Mouse (Mus musculus) erythroblast, embryonic 14.5 days (primary cell): Measurements from ENCODE around the gene Foxj2. TPM values are rescaled to one million over a fixed set of nuclear protein-coding genes. Genes with fewer than 3 reads are reported as not detected.

Experiments
- H3K27me3 ChIP-seq: 2 replicates; pipeline ENCODE4 v1.6.1; 2012; ENCODE audit warnings: inconsistent platforms; ENCODE audit not compliant: control insufficient read depth
- H3K36me3 ChIP-seq: 2 replicates; pipeline ENCODE4 v1.6.1; 2012; ENCODE audit warnings: mild to moderate bottlenecking, inconsistent platforms; ENCODE audit not compliant: control insufficient read depth
- H3K4me1 ChIP-seq: 2 replicates; pipeline ENCODE4 v1.6.1; 2012; ENCODE audit warnings: inconsistent platforms; ENCODE audit not compliant: control insufficient read depth
- H3K4me3 ChIP-seq: replicated peaks from 2 replicates; pipeline ENCODE3; 2012; ENCODE audit warnings: moderate library complexity, mild to moderate bottlenecking, inconsistent platforms
- H3K9me3 ChIP-seq: 2 replicates; pipeline ENCODE4 v1.6.1; 2012; ENCODE audit warnings: low read length, inconsistent platforms, mixed read lengths; ENCODE audit not compliant: control insufficient read depth
- GATA1 ChIP-seq: IDR thresholded peaks from 2 replicates; pipeline ENCODE4 v1.6.1; 2012; ENCODE audit warnings: low read length, inconsistent platforms, mixed read lengths
- TAL1 ChIP-seq: IDR thresholded peaks from 3 replicates; pipeline ENCODE4 v1.6.1; 2012; ENCODE audit warnings: low read length, inconsistent platforms, mixed read lengths
- polyA plus RNA-seq: library from polyadenylated mRNA; stranded (reverse); fragments of >175 nt; gene quantifications from 2 replicates; pipeline ENCODE4 v1.2.3, GENCODE M21; 2012

Foxj2 gene
- polyA plus RNA-seq, 1 experiment = 0.83 TPM

DNA sequence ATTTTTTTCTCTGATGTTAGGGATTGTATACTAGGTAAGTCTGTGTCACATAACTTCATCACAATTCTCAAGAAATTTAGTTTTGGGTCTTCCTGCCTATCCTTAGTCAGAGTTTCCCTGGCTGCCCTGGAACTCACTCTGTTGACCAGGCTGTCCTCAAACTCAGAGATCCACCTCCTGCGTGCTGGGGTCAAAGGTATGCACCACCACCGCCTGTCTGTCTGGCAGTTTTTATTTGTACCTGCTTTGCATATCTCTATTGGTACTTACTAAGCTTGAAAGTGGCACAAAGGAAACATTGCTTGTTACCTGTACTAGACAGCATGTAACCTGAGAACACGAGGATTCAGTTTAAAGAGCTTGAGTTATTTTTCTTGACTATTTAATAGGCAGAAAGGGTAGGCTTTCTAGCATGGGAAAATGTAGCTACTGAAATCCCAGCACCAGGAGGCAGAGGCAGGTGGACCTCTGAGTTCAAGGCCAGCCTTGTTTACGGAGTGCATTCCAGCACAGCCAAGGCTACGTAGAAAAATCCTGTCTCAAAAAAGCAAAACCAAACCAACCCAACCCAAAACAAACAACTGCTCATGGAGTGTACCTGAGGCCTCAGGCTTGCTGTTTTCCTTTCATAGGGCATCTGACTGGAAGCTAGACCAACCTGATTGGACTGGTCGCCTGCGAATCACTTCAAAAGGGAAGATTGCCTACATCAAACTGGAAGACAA is 60.2 kb downstream of the Foxj2 start:
- peaks cover 15% of the 10 kb centered on the region for H3K4me1 ChIP-seq
- H3K27me3 ChIP-seq = no peaks in the 10 kb centered on the region
- H3K36me3 ChIP-seq = peaks cover 88% of the 10 kb centered on the region
- H3K4me3 ChIP-seq = no peak overlapping the region
- no peak for TF ChIP-seq TAL1
- no peak for TF ChIP-seq GATA1
- H3K9me3 ChIP-seq = no peaks in the 10 kb centered on the region

DNA sequence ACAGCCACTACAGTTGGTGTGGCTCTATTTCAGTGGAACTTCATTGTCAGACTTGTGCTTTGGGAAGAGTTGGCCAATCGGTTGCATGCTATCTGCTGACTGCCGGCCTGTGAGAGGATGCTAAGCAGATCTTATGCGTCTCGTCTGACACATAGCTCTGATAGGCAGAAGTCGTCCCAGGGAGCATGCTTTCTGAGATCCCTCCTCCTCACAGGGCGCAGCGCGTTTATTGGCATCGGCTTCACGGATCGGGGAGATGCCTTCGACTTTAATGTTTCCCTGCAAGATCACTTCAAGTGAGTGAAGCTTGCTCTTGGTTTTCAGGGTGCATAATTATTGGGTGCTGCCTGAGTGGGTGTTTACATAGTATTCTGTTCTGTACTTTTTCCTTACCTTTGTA is 61.6 kb downstream of the Foxj2 start:
- H3K27me3 ChIP-seq = no peaks in the 10 kb centered on the region
- H3K4me1 ChIP-seq = peaks cover 2% of the 10 kb centered on the region; the same call in 1 of the 2 replicates
- H3K4me3 ChIP-seq = no peak overlapping the region
- peaks cover 95% of the 10 kb centered on the region for H3K36me3 ChIP-seq
- TF ChIP-seq GATA1 (no peak), TAL1 (no peak)
- H3K9me3 ChIP-seq = no peaks in the 10 kb centered on the region

DNA sequence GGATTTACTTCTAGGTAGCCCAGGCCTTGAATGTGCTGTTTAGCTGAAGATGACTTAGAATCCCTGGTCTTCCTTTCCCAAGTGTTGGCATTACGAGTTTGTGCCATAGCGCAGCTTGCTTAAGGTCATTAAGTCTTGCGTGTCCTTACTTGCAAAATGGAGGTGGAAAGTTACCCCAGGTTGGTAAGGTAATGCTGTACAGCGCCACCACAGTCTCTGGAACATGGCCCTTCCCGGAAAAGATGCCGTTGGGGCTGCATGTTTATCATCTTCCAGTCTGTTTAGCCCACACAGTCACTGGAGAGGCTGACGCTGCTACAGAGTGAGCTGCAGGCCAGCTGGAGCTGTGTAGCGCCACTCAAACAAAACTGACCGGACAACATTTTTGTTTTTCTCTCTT is 63.9 kb downstream of the Foxj2 start:
- Histone ChIP-seq H3K4me3 (no peak overlapping the region), H3K4me1 (no peaks in the 10 kb centered on the region; the same call in 1 of the 2 replicates), H3K36me3 (peaks cover 100% of the 10 kb centered on the region), H3K9me3 (peaks cover 3% of the 10 kb centered on the region; the same call in 1 of the 2 replicates), H3K27me3 (no peaks in the 10 kb centered on the region)
- no peak for TF ChIP-seq GATA1
- TF ChIP-seq TAL1 = no peak

DNA sequence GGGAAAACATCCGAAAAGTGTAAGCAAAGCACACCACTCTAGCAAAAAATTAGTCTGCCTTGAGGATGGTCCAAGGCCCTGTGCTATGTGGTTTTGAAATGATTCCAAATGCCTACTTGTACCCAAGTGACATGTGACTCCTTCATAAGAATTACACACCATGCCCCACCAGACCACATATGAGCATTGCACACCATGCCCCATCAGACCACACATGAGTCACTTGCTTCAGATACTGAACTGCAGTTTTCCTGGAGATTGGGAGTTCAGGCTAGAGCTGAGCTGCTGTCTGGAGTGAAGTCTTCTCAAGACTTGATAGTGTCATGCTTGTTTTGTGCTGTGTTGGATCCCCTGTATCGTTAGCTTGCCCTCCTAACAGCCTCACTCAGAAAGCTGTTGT is 69.9 kb downstream of the Foxj2 start:
- Histone ChIP-seq H3K4me1 (no peaks in the 10 kb centered on the region), H3K27me3 (no peaks in the 10 kb centered on the region), H3K9me3 (peaks cover 3% of the 10 kb centered on the region; the same call in 1 of the 2 replicates), H3K4me3 (no peak overlapping the region), H3K36me3 (peaks cover 68% of the 10 kb centered on the region)
- TF ChIP-seq GATA1 (no peak), TAL1 (no peak)

DNA sequence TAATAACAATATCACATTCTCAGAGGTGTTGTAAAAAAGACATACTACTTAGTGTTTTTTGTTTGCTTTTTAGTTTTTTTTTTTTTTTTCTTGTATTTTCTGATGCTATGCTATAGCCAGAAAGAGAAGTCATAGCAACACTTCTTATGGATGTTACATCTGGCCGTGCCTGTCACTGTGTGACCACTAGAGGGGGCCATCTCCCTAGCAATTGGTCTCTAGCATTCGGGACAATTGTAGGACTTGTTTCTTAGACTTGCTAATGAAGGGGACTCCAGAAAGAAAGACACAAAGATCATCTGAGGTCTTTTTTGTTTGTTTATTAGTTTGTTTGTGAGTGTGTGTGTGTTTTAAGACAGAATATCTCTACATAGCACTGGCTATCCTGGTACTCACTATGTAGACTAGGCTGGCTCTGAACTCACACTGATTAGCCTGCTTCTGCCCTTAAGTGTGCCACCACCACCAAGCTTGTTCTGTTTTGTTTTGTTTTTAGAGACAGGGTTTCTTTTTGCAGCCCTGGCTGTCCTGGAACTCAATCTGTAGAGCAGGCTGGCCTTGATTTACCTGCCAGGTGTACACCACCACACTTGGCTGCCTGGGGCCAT is 72.8 kb downstream of the Foxj2 start:
- H3K4me1 ChIP-seq = no peaks in the 10 kb centered on the region
- H3K27me3 ChIP-seq = no peaks in the 10 kb centered on the region
- H3K36me3 ChIP-seq = peaks cover 41% of the 10 kb centered on the region
- H3K9me3 ChIP-seq = peaks cover 3% of the 10 kb centered on the region; the same call in 1 of the 2 replicates
- TF ChIP-seq GATA1 (no peak), TAL1 (no peak)
- no peak overlapping the region for H3K4me3 ChIP-seq

Other genes starting within 250 kb of the Foxj2 start
- gene Apobec1, start 217.5 kb upstream of the Foxj2 start, polyA plus RNA-seq = 0.04 TPM in 1 of 2 replicates, not detected in the other
- gene Gdf3, start 209.8 kb upstream of the Foxj2 start, polyA plus RNA-seq = 0.03 TPM in 1 of 2 replicates, not detected in the other
- gene Dppa3, start 193.5 kb upstream of the Foxj2 start, polyA plus RNA-seq = not detected in 2 replicates
- gene Nanog, start 112.4 kb upstream of the Foxj2 start, polyA plus RNA-seq = 0.06 TPM in 1 of 2 replicates, not detected in the other
- 0.48 and 0.56 TPM in 2 replicates for gene Slc2a3, start 18.3 kb upstream of the Foxj2 start, polyA plus RNA-seq
- gene C3ar1, start 36.2 kb downstream of the Foxj2 start, polyA plus RNA-seq = not detected in 2 replicates
- 0.58 and 0.93 TPM in 2 replicates for gene Necap1, start 54.6 kb downstream of the Foxj2 start, polyA plus RNA-seq
- not detected in 2 replicates for gene Clec4a1, start 101.9 kb downstream of the Foxj2 start, polyA plus RNA-seq
- not detected in 2 replicates for gene Clec4a3, start 132.6 kb downstream of the Foxj2 start, polyA plus RNA-seq
- gene Clec4a4, start 170.5 kb downstream of the Foxj2 start, polyA plus RNA-seq = not detected in 2 replicates
- gene Clec4b1, start 230.0 kb downstream of the Foxj2 start, polyA plus RNA-seq = not detected in 2 replicates